Mouse (Mus musculus): ENCODE measurements around the gene Gm14214. TPM values are rescaled to one million over a fixed set of nuclear protein-coding genes. Genes with fewer than 3 reads are reported as not detected.

The Gm14214 gene
- polyA plus RNA-seq, 2 experiments from 2014 or later, result 1.4 TPM; not detected in 1

- ATAC-seq, result no peak
These were observed 40.1 kb downstream of the Gm14214 start for GRCm38 (mm10) chr2:154729737-154730136.

GRCm38 (mm10) chr2:154723473-154723872 lies 46.4 kb downstream of the Gm14214 start:
- ATAC-seq, result no peak

- ATAC-seq, result no peak
These were observed 49.5 kb downstream of the Gm14214 start for GRCm38 (mm10) chr2:154720315-154720714.

Other genes with a start within 250 kb of the Gm14214 start
- gene 1700003F12Rik, start 222.9 kb downstream of the Gm14214 start, polyA plus RNA-seq (2017; shearing (Covaris generic)), result not detected
- gene Actl10, start 218.3 kb downstream of the Gm14214 start, polyA plus RNA-seq (2017; shearing (Covaris generic)), result not detected
- gene Necab3, start 211.1 kb downstream of the Gm14214 start, polyA plus RNA-seq (2017; shearing (Covaris generic)), result 1 to 10 TPM in 1 of 2 experiments, under 1 TPM in 1; 0.27 to 1.4 TPM
- 1 to 10 TPM in 1 of 2 experiments, under 1 TPM in 1; 0.91 to 2.3 TPM for gene E2f1, start 200.1 kb downstream of the Gm14214 start, polyA plus RNA-seq (2017; shearing (Covaris generic))
- 10 to 100 TPM; 20.5 to 23.2 TPM for gene Pxmp4, start 166.3 kb downstream of the Gm14214 start, polyA plus RNA-seq (2017; shearing (Covaris generic))
- gene Zfp341, start 156.7 kb downstream of the Gm14214 start, polyA plus RNA-seq (2017; shearing (Covaris generic)), result under 1 TPM; 0.37 to 0.73 TPM
- gene 4930519P11Rik, start 156.6 kb downstream of the Gm14214 start, polyA plus RNA-seq (2017; shearing (Covaris generic)), result not detected
- gene Chmp4b, start 118.3 kb downstream of the Gm14214 start, polyA plus RNA-seq (2017; shearing (Covaris generic)), result 1 to 10 TPM; 5.9 to 6.3 TPM
- gene Raly, start 21.1 kb upstream of the Gm14214 start, polyA plus RNA-seq (2017; shearing (Covaris generic)), result 10 to 100 TPM; 10.4 to 19.3 TPM
- not detected for gene a, start 21.4 kb upstream of the Gm14214 start, polyA plus RNA-seq (2017; shearing (Covaris generic))
- gene Eif2s2, start 122.9 kb upstream of the Gm14214 start, polyA plus RNA-seq (2017; shearing (Covaris generic)), result 100 to 1,000 TPM in 1 of 2 experiments, 10 to 100 TPM in 1; 94.5 to 114 TPM
- under 1 TPM in 1 of 2 experiments, not detected in 1; 0.19 TPM for gene Gm14226, start 248.2 kb upstream of the Gm14214 start, polyA plus RNA-seq (2017; shearing (Covaris generic))

Data from activated CD4-positive, CD25-positive, alpha-beta regulatory T cell, adult 4 months (primary cell).